Mouse (Mus musculus): ENCODE measurements around the gene 4930556J24Rik.

GRCm38 (mm10) chr11:3925916-3926315, 50.7 kb downstream of the 4930556J24Rik start:
- TF ChIP-seq MAX (IDR thresholded peaks at IDR 0.05; ENCODE audit: low read length) (no peak), SIN3A (IDR thresholded peaks at IDR 0.05; ENCODE audit: low read length) (no peak), USF1 (IDR thresholded peaks at IDR 0.05; ENCODE audit: low read depth, low read length) (no peak), POLR2AphosphoS2 (IDR thresholded peaks at IDR 0.05; ENCODE audit: low read length) (no peak), EP300 (IDR thresholded peaks at IDR 0.05; ENCODE audit: low read depth in 1 of 2, low read length in 2 of 2) (no peak), CHD2 (IDR thresholded peaks at IDR 0.05; ENCODE audit: low read length) (no peak), CTCF (IDR thresholded peaks at IDR 0.05 in 2 of 3, conservative IDR thresholded peaks at IDR 0.05 in 1 of 3; ENCODE audit: control insufficient read depth in 1 of 3, insufficient read depth in 1 of 3, low read depth in 2 of 3, low read length in 3 of 3, poor library complexity in 1 of 3, severe bottlenecking in 1 of 3) (no peak), RCOR1 (IDR thresholded peaks at IDR 0.05; ENCODE audit: low read depth, low read length) (no peak), RAD21 (IDR thresholded peaks at IDR 0.05; ENCODE audit: low read depth, low read length) (no peak), GATA1 (IDR thresholded peaks at IDR 0.05; ENCODE audit: low read depth, low read length) (no peak)

Data from MEL (cell line).